Mouse (Mus musculus): ENCODE results near the gene Nfib. TPM values are rescaled to one million over a fixed set of nuclear protein-coding genes. Genes with fewer than 3 reads are reported as not detected.

Gene Nfib
- polyA plus RNA-seq, 1 experiment from 2014 or later = 60.0 TPM

- Histone ChIP-seq H3K9me3 (replicated peaks) (no peaks in the 10 kb centered on the region), H3K36me3 (no peaks in the 10 kb centered on the region), H3K27me3 (no peaks in the 10 kb centered on the region), H3K4me2 (peak overlapping the region; percentile 83), H3K9ac (peak overlapping the region; percentile 66), H3K27ac (peak overlapping the region; percentile 77), H3K4me1 (replicated peaks) (peaks cover 73% of the 10 kb centered on the region), H3K4me3 (peak overlapping the region; percentile 47)
- ATAC-seq (replicated peaks; ENCODE audit: insufficient number of reproducible peaks, insufficient read depth, low FRiP score, low read depth) = no peak
- WGBS = 3% methylated on average over 28 of the region's 28 CpGs
These were observed 168.1 kb downstream of the Nfib start for GRCm38 (mm10) chr4:82537279-82537967.

GRCm38 (mm10) chr4:82536435-82537278 is 168.9 kb downstream of the Nfib start:
- Histone ChIP-seq H3K9me3 (replicated peaks) (no peaks in the 10 kb centered on the region), H3K4me3 (peak overlapping the region; percentile 47), H3K4me2 (peak overlapping the region; percentile 83), H3K4me1 (replicated peaks) (peaks cover 74% of the 10 kb centered on the region), H3K27ac (peak overlapping the region; percentile 77), H3K36me3 (no peaks in the 10 kb centered on the region), H3K9ac (peak overlapping the region; percentile 66), H3K27me3 (no peaks in the 10 kb centered on the region)
- WGBS = 27% methylated on average over 36 of the region's 36 CpGs
- no peak for ATAC-seq (replicated peaks; ENCODE audit: insufficient number of reproducible peaks, insufficient read depth, low FRiP score, low read depth)

- 64% methylated on average over 6 of the region's 6 CpGs for WGBS
- Histone ChIP-seq H3K4me3 (no peak overlapping the region), H3K36me3 (no peaks in the 10 kb centered on the region), H3K27me3 (no peaks in the 10 kb centered on the region), H3K4me1 (replicated peaks) (peaks cover 83% of the 10 kb centered on the region), H3K27ac (peak overlapping the region; percentile 77), H3K4me2 (peak overlapping the region; percentile 83), H3K9ac (peak overlapping the region; percentile 66; the same call in 1 of the 2 replicates), H3K9me3 (replicated peaks) (no peaks in the 10 kb centered on the region)
- no peak for ATAC-seq (replicated peaks; ENCODE audit: insufficient number of reproducible peaks, insufficient read depth, low FRiP score, low read depth)
These were observed 169.7 kb downstream of the Nfib start for GRCm38 (mm10) chr4:82535606-82536434.

- ATAC-seq (replicated peaks; ENCODE audit: insufficient number of reproducible peaks, insufficient read depth, low FRiP score, low read depth) = no peak
- Histone ChIP-seq H3K9me3 (replicated peaks) (no peaks in the 10 kb centered on the region), H3K9ac (no peak overlapping the region), H3K36me3 (no peaks in the 10 kb centered on the region), H3K4me1 (replicated peaks) (peaks cover 71% of the 10 kb centered on the region), H3K27ac (peak overlapping the region; percentile 85), H3K27me3 (no peaks in the 10 kb centered on the region), H3K4me3 (no peak overlapping the region), H3K4me2 (0 out of 2 replicates have a peak overlapping the region, but pooled peaks have one; percentile 11)
- WGBS = 23% methylated on average over 3 of the region's 3 CpGs
These were observed 172.3 kb downstream of the Nfib start for GRCm38 (mm10) chr4:82533231-82533630.

- Histone ChIP-seq H3K4me3 (peak overlapping the region; percentile 3; the same call in 1 of the 2 replicates), H3K4me1 (replicated peaks) (peaks cover 67% of the 10 kb centered on the region)
These were observed 172.9 kb downstream of the Nfib start for GRCm38 (mm10) chr4:82532443-82533191.

GRCm38 (mm10) chr4:82531977-82532376 is 173.6 kb downstream of the Nfib start:
- Histone ChIP-seq H3K4me3 (no peak overlapping the region), H3K4me2 (peak overlapping the region; percentile 45), H3K4me1 (replicated peaks) (peaks cover 63% of the 10 kb centered on the region), H3K36me3 (no peaks in the 10 kb centered on the region), H3K27ac (peak overlapping the region; percentile 85), H3K9me3 (replicated peaks) (no peaks in the 10 kb centered on the region), H3K9ac (peak overlapping the region; percentile 41; the same call in 1 of the 2 replicates), H3K27me3 (no peaks in the 10 kb centered on the region)
- 49% methylated on average over 5 of the region's 5 CpGs for whole genome bisulfite sequencing
- no peak for ATAC-seq (replicated peaks; ENCODE audit: insufficient number of reproducible peaks, insufficient read depth, low FRiP score, low read depth)

More at GRCm38 (mm10) chr4:82532443-82533191, 172.9 kb downstream of the Nfib start:
- H3K9me3 ChIP-seq (replicated peaks) = no peaks in the 10 kb centered on the region
- no peak for ATAC-seq (replicated peaks; ENCODE audit: insufficient number of reproducible peaks, insufficient read depth, low FRiP score, low read depth)
- H3K27ac ChIP-seq = peak overlapping the region; percentile 85
- peak overlapping the region; percentile 41; the same call in 1 of the 2 replicates for H3K9ac ChIP-seq
- WGBS = 17% methylated on average over 11 of the region's 11 CpGs
- no peaks in the 10 kb centered on the region for H3K36me3 ChIP-seq
- no peaks in the 10 kb centered on the region for H3K27me3 ChIP-seq
- H3K4me2 ChIP-seq = peak overlapping the region; percentile 45

- 50% methylated on average over 3 of the region's 3 CpGs for WGBS
- no peaks in the 10 kb centered on the region for H3K27me3 ChIP-seq
These were observed 174.6 kb downstream of the Nfib start for GRCm38 (mm10) chr4:82530875-82531353.

GRCm38 (mm10) chr4:82528978-82529377 is 176.6 kb downstream of the Nfib start:
- 83% methylated on average over 2 of the region's 2 CpGs for WGBS
- ATAC-seq (replicated peaks; ENCODE audit: insufficient number of reproducible peaks, insufficient read depth, low FRiP score, low read depth) = no peak

More at GRCm38 (mm10) chr4:82530875-82531353, 174.6 kb downstream of the Nfib start:
- H3K27ac ChIP-seq = peak overlapping the region; percentile 85
- ATAC-seq (replicated peaks; ENCODE audit: insufficient number of reproducible peaks, insufficient read depth, low FRiP score, low read depth) = peak; percentile 56
- no peaks in the 10 kb centered on the region for H3K36me3 ChIP-seq
- no peak overlapping the region for H3K9ac ChIP-seq
- peaks cover 52% of the 10 kb centered on the region for H3K4me1 ChIP-seq (replicated peaks)
- H3K9me3 ChIP-seq (replicated peaks) = no peaks in the 10 kb centered on the region
- no peak overlapping the region for H3K4me3 ChIP-seq
- H3K4me2 ChIP-seq = no peak overlapping the region

GRCm38 (mm10) chr4:82519935-82520334 is 185.6 kb downstream of the Nfib start:
- Histone ChIP-seq H3K9ac (no peak overlapping the region), H3K27ac (no peak overlapping the region), H3K36me3 (no peaks in the 10 kb centered on the region), H3K4me2 (no peak overlapping the region), H3K4me3 (no peak overlapping the region), H3K4me1 (replicated peaks) (peaks cover 2% of the 10 kb centered on the region; the same call in 1 of the 2 replicates), H3K9me3 (replicated peaks) (no peaks in the 10 kb centered on the region), H3K27me3 (no peaks in the 10 kb centered on the region)
- WGBS = 89% methylated on average over 4 of the region's 4 CpGs
- ATAC-seq (replicated peaks; ENCODE audit: insufficient number of reproducible peaks, insufficient read depth, low FRiP score, low read depth) = no peak

More at GRCm38 (mm10) chr4:82528978-82529377, 176.6 kb downstream of the Nfib start:
- Histone ChIP-seq H3K4me2 (no peak overlapping the region), H3K9ac (no peak overlapping the region), H3K9me3 (replicated peaks) (no peaks in the 10 kb centered on the region), H3K4me3 (no peak overlapping the region), H3K27me3 (no peaks in the 10 kb centered on the region), H3K36me3 (no peaks in the 10 kb centered on the region), H3K4me1 (replicated peaks) (peaks cover 33% of the 10 kb centered on the region), H3K27ac (no peak overlapping the region)

GRCm38 (mm10) chr4:82518132-82518531 is 187.4 kb downstream of the Nfib start:
- 87% methylated on average over 1 of the region's 1 CpGs for WGBS

More at GRCm38 (mm10) chr4:82518132-82518531, 187.4 kb downstream of the Nfib start:
- H3K27ac ChIP-seq = no peak overlapping the region
- no peak for ATAC-seq (replicated peaks; ENCODE audit: insufficient number of reproducible peaks, insufficient read depth, low FRiP score, low read depth)
- no peaks in the 10 kb centered on the region for H3K36me3 ChIP-seq
- no peak overlapping the region for H3K4me3 ChIP-seq
- no peaks in the 10 kb centered on the region for H3K27me3 ChIP-seq
- no peak overlapping the region for H3K4me2 ChIP-seq
- H3K4me1 ChIP-seq (replicated peaks) = peaks cover 6% of the 10 kb centered on the region; the same call in 1 of the 2 replicates
- H3K9ac ChIP-seq = no peak overlapping the region
- no peaks in the 10 kb centered on the region for H3K9me3 ChIP-seq (replicated peaks)

Data from heart, embryonic 15.5 days (tissue).